Mouse (Mus musculus) T-helper 1 cell (primary cell): Measurements from ENCODE around the gene Cplx2.

Experiments
- in situ Hi-C: fragments of 300-600 bp; cut with MboI, MseI; formaldehyde crosslinking; loops from one replicate; pipeline ENCODE4 v1.15.1; 2025; ENCODE audit warnings: high pct_unique_total_duplicates

Cplx2 gene

DNA sequence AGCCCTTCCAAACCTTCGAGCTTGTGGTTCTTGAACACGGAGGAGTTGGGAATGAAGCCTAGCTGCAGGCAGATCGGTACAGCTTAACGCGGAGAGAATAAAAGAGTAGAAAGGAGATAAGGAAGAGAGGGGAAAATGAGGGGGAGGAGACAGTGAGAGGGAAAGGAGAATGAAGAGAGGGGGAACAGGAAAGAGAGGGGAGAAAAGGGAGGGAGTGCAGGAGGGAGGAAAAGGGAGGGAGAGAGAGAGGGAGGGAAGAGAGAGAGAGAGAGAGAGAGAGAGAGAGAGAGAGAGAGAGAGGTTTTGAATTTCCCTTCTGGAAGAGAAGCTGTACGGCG is at the start of gene Cplx2:
TSS of gene Cplx2 (plus strand) at position 301 of the 338 bp plus-strand sequence.
- in situ Hi-C loops, result no loop called here

DNA sequence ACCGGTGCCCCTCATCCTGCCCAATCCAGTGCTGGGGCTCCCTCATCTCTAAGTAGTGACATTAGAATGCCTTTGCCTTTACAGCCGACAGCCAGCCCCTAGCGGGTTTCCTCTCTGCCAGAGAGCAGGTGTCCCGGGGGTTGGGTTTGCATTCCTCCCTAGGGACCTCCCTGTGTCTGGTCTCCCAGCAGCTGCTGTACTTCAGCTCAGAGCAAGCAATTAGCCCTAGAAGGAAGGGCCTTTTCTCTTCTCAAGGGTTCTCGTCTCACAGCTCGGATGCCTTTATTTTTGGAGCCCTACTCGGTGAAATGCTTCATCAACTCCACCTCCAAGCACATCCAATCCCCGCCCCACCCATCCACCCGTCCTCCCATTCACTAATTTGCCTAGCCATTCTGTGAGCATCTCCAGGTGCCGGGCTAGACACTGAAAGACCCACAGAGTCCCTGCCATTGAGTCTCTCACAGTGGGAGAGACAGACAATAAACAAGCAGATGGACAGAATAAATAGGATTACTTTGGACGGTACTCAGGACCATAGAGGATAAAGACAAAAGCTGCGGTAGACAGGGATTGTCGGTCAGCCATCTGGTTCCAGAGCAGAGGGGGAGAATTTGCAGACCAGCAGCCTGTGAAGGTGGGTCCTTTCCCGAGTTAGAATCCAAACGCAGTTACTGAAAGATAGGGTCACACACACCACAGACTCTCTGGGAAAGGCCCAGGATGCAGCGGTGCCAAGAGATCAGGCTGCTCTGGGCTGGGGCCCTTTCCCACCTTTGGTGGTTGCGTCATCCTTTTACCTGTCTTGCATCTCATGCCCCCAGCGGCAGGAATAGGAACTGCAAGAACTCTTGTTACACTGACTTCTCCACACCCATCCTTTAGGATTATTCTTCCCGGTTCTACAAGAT is 48.5 kb upstream of the Cplx2 start:
- in situ Hi-C loops, result no loop called here

DNA sequence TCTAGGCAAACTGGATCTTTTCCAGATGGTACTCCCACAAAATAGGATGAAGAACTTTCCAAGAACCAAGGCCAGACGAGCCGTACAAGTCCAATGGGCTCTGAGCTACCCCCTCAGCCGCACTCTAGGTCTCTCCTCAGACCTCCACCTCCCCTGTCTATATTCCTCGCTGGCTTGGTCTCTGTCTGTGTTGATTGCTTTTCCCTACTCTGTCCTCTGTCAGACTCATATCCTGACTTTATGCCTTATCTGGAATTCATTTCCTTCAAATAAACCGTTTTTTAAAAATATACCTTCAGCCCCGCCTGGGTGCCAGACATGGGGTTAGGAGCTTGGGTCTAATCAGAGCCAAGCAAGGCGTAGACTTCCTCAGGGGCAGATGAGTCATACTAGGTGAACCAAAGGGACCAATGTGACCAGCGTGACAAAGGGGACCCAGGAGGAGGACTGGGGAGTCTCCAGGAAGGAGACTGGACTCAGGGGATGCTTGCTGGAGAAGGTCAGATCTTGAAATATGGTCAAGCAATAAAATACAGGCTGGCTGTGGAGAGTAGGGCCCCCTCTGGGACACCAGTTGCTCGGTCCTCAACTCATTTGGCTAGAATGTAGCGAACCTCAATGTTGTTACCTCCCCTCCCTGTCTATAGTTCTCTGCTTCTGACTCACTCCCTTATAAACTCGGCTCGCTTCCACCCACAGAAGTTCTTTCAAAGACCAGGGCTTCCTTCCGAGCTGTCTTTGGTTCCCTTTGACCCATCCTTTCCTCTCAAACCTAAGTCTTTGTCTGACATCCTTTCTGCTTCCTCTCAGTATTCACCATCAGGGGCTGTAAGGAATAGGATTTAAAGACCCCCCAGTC is 47.6 kb upstream of the Cplx2 start:
- in situ Hi-C loops, result no loop called here

DNA sequence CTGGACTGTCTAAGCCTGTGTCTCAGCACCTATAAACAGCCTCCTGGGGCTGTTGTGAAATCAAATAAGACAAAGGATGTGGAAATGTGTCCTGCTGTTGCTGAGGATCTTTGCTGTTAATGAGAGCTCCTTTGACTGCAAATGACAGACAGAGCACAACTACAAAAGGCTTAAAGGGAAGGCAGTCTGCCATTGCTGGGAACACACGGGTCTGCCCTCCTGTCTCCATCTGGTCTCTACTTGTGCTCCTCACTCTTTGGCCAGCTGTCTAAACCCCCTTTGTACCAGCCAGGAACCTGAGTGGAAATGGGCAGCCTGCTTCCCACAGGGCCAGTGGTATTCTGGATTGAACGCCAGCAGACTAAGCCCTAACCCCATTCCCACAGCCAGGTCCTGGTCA is 47.0 kb upstream of the Cplx2 start:
- in situ Hi-C loops, result no loop called here

DNA sequence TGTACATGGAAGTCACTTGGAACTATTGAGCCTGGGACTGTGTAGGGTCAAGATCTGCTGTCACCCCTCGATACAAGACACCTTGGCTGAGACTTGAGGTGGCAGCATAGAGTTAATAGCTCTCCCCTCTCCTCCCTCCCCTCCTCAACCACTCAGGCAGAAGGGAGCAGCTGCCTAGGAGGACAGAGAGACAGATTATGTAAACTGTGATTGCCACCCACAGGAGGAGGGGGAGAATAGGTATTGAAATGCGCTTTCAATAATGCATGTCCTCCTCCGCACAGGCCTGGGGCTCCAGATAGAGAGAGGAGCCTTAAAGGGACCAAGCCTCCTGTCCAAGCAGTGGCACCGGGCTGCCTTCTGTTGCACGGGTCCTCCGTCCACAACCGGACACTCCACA is 45.3 kb upstream of the Cplx2 start:
- in situ Hi-C loops, result no loop called here

DNA sequence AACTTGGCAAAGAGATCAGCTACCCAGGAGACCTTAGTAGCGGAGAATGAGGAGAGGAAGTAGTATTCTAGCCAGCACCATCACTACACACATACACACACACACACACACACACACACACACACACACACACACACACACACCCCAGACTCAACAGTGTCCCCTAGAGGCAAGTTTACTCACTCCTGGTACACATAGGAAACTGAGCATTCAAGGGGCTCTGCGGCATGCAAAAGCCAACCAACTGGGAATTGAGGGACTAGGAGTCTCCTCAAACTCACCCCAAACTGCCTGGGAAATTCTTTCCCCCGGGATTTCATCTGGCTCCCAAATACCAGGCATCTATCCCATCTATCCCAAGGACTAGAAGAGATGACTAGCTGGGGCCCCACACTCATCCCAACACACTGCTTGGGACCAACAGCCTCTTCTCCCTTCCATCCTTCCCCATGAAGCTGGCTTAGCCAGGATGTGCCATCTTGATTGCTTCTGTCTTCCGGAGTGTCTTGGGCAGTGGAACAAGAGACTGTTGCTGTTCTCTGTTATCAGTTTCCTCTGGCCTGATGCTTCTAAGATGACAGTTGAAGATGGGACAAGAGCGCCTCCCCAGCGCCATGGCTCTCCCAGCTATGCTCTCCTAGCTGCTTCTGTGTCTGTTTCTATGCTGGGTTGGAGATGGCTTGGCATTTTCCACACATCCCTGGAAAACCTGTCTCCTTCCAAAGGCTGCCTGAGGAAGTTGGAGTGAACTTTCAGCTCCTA is 44.3 kb upstream of the Cplx2 start:
- in situ Hi-C loops, result no loop called here

DNA sequence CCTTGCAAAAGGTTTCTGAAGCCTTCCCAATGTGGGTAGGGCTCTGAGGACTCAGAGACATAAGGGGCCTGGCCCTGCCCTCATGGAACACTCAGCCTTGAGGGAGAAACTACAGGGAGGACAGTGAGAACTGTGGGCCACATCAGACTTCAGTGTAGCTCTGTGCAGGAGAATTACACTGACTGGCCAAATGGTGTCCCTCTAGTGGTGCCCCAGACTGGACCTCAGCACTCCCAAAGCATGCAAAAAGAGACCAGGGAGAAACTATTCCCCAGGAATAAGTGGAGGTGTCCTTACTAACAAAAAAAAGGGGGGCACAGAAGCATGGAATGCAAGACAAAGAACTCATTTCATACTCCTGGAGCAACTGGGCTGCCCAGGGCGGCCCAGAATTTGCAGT is 43.1 kb upstream of the Cplx2 start:
- in situ Hi-C loops, result no loop called here

DNA sequence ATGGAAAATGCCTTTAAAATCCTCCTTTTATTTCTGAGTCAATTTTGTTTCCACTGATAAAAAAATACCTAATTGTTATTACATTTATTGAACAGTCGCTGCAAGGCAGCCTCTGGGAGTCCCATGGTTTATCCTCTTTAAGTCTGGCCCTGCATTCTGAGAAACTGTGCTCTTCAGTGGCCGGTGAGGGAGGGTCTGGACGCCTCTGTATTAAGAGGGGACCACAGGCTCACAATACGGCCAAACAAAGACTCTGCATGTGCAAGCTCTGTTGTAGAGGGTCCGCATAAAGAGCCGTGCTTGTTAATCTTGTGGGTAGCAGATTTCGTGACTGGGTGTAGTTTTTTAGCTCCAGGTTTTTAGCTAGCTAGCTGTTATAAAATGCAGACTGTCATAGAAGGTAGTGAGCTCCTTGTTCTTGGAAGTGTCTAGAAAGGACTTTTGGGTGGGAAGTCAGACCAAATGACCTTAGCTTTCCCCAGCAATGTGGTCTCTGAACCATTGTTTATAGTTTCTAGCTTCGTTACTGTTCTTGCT is 42.1 kb upstream of the Cplx2 start:
- in situ Hi-C loops, result no loop called here

DNA sequence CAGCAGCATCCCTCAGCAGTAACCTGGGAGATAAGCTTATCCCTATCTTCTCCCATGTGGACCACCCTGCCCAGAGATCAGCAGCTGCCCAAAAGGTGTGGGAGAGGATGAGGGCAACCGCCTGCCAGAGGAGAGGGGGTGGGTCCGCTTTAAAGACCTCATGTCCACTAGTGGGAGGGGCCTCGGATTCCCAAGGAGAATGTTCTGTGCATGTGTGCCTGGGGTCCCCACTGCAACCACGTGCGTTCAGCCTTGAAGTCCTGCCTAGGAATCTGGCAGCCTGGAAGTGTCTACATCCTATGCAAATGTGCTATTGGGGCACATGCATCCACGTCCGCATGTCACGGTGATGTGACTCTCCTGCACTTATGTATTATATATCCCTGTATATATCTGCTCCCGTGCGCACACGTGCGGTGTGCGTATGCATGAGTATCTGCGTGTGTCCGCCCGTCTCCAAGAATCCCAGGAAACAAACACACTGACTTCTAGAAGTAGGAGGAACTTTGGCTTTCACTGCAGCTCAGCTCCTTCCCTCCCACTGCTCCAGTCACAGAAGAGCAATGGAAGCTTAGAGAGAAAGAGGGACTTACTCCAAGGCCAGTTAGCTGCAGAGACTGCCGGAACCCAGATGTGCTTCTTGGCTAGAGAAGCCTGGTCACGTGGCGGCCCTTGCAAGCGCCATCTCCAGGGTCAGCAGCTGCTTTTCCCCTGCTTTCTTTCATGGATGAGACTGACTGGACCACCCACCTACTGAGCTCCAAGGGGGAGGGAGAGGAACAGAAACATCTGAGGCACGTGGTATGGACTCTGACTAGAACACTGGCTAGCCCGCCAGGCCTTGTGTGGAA is 39.1 kb upstream of the Cplx2 start:
- in situ Hi-C loops, result no loop called here

DNA sequence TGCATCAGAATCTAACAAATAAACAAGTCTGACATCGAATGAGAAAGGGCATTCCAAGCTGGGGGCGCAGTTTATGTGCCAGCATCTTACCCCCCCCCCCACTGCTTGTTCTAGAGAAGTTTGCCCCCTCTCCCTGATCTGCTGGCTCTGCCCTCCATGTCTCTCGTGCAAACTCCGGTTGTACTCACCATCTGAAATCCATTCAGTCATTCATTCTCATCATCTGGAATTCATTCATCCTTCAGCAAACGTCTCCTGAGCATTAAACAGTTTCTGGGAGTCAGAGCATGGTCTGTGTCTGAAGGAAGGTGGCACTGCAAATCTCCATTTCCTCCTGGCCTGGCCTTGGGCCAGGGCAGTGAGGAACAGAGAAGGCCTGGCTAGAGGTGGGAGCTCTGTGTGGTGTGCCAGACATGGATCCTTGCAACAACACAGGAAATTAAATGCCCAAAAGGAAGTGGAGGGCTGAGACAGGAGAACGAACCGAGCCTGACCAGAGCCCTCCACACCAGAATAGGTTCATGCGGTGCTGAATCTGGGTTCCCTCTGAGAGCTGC is 38.1 kb upstream of the Cplx2 start:
- in situ Hi-C loops, result no loop called here

DNA sequence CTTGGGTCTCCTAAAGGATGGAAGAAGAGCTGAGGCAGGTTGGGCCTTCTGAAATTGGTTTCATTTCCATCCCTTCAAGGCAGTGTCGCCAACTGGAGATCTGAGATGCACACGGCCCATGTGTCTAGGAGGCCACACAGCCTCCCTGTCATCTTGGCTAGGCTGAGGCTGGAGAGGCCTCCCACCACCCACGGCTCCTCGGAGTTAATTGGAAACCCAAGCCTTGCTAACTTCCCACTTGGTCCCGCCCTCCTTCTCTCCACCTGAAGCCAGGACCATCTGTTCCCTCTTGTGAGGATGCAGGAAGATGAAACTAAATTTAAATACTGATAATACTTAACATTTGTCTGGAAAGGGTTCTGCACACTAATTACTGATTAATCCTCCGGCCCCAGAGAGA is 34.1 kb upstream of the Cplx2 start:
- in situ Hi-C loops, result no loop called here

DNA sequence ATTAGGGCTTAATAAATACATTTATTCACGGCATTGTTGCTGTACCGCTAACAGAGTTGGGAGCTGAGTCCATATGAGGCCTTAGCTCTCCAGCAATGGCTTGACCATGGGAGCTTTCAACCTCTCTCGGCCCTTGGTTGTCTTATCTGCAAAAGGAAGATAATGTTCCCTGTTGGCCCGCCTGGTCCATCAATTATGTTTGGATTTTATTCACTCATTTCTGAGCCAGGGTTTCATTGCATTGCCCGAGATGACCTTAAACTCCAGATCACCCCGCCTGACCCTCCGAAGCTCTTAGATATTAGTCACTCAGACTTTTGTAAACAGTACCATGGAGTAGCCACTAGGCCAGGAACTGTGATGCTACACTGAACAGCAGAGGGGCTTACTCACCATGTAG is 33.6 kb upstream of the Cplx2 start:
- in situ Hi-C loops, result no loop called here

DNA sequence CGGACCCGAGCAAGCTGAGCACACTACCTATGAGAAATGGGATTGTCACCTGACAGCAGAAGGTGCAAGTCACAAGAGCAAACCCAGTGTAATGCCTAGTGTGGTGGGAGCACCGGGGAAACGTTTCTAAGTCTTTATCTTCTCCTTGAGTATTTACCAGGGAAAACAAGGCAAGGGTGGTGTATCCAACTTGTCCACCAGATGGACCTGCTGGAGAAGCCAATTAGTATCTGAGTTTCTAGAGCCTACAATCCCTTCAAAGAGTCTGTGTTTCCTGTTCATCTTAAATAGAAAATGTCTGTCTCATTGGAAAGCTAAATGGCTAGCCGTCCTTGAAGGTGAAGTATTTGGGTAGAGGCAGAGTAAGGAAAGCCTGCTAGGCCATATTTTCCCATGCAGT is 32.3 kb upstream of the Cplx2 start:
- in situ Hi-C loops, result no loop called here

DNA sequence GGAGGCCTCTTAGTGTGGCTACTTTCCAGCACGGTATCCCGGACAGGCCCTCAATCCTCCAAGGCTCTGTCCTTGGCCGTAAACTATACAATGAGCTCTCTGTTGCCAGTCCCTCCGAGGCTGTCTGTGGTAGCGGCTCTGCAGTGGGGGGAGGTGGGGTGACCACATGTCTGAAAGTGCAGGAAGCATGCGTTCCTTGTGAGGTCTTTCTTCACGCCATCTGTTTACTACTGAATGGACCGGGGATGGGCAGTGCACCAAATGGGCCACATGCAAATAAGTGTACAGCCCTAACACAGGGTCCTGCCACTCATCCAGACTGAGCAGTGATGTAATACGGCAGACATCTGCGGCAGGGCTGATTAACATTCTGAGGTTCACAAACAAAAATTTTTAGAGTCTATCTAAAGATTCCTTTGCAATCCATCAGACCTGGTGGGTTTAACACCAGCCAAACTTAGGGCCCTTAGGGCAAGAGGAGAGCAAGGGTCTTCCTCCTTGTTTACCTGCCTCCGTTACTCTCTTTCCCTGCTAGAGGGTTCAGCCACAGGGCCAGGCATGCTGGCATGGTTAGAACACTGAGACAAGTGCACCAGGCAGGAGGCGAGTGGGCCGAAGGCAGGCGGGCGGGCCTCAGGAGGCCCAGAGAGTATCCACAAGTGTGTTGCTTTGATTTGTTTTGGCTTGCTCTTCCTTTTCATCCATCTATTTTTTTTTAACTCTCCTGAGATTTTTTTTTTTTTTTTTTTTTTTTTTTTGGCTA is 25.1 kb upstream of the Cplx2 start:
- in situ Hi-C loops, result no loop called here

DNA sequence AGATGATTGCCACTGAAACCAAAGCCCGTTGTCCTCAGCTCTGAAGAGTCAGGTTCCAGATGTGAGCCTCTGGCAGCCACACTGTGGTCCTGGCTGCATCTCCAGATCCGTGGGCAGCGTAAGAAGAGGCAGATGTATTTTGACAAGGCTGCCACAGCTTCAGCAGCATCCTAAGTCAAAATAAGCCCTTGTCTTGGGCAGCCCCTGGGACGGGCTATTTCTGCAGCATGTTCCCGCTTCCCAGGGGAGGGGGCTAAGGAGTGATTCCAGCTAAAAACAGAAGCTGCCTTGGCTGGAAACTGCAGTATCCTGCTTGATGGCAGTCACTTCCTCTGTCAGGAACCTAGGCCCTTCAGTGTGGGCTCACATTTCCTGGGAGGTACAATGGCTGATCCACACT is 23.1 kb upstream of the Cplx2 start:
- in situ Hi-C loops, result no loop called here

DNA sequence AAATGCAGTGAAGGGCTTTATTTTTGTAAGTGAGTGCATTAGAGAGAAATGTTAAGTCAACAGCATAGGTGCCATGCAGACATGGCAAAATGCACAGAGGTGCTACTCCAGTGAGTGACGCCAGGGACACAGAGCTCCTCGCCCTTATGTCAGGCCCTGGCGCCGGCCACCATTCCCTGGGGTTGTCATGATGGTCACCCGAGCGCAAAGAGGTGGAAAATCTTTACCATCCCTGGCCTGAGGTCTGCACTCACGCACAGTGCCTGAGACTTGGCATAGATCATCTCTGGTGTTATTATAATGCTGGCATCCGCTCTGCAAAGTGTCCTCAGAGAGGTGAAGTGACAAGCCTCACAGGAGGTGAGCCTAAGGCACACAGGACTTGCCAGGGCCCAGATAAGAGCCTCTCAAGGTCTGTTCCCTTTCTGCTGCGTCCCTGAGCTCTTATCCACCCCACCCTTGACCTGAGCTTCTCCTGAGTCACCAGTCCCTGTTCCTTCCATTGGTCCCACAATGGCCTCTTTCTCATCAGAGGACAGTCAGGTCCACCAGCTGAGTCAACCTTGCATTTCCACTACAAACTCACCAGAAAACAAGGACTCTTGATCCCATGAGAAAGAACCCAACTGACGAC is 21.9 kb upstream of the Cplx2 start:
- in situ Hi-C loops, result no loop called here

DNA sequence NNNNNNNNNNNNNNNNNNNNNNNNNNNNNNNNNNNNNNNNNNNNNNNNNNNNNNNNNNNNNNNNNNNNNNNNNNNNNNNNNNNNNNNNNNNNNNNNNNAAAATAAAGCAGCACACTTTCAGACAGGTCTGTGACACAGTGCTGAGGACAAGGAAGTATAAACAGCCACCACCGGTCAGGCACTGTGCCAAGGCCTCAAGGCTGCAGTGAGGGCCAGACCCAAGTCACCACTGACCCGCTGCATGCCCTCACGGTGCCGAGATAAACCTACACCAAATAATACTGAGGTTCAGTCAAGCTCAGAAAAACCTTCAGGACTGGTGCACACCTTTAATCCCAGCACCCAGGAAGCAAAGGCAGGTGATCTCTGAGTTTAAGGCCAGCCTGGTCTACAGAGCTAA is 13.7 kb upstream of the Cplx2 start:
- in situ Hi-C loops, result no loop called here

DNA sequence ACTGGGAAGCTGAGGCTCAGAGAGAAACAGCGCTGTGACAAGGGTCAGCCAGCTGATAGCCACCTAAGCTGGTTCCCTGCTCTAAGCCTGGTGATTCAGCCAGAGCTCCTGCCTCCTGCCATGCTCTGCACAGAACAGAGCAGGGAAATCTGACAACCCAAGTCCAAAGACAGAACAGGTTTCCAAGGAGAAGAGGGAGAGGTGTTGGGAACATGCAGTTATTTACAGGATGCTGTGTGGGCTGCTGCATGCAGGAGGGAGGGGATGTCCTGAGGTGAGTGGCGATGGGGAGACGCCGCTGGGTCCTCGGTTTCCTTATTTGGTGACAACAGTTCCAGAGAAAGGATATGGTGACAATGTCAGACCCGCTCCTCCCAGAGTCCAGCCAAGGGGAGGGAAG is 12.0 kb upstream of the Cplx2 start:
- in situ Hi-C loops, result no loop called here

DNA sequence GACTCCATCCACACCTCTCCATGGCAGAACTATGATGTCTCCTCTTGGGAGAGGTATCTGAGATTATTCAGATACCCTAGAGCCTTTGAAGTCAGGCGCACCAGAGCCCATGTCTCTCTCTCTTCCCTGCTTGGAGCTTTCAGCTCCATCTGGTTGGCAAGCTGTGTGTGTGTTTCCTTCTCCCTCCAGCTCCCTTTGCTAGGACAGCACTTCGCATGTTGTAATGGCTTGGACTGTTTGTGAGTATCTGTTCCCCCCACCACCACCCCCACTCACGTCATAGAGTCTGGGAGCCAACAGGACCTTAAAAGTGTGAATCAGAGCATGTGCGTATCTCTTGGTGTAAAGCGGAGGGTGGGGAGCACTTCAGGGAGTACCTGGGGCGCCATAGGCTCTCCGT is 6.5 kb upstream of the Cplx2 start:
- in situ Hi-C loops, result loop anchor here (5.0 to 10.0 kb wide), 2 partner anchors 252 to 1380 kb away; no protein-coding TSS in a partner anchor
